ENCODE assay signal across 8 mouse cellular contexts in genomic region chr7:38108260-38108632, GRCm38 (mm10). TPM values are rescaled to one million over a fixed set of nuclear protein-coding genes. Genes with fewer than 3 reads are reported as not detected.
A peak's percentile ranks its signal among the peaks of the same experiment; 100 is the strongest.
DNase-seq lines count a peak whose midpoint lies in the region; ATAC-seq and TF ChIP-seq lines count a peak whose summit lies in the region.

No protein-coding gene starts in this region.

- peak overlapping the region; percentile 93 for H3K4me3 ChIP-seq in heart, embryonic 10.5 days
- peak overlapping the region; percentile 80 to 83 for H3K4me3 ChIP-seq in ES-E14 (ENCODE audit: insufficient read depth in 1 of 2, low read depth in 1 of 2, low read length in 2 of 2, poor library complexity in 1 of 2, severe bottlenecking in 1 of 2)
- H3K4me3 ChIP-seq in hindbrain, embryonic 10.5 days, result peak overlapping the region; percentile 90
- H3K4me3 ChIP-seq in limb, embryonic 15.5 days, result peak overlapping the region; percentile 85
- peak overlapping the region; percentile 76 for H3K4me3 ChIP-seq in neural tube, embryonic 13.5 days

- peak overlapping the region; percentile 85 for H3K9ac ChIP-seq in ES-E14 (ENCODE audit: insufficient read depth, low read depth, low read length, poor library complexity, severe bottlenecking)
- 0 out of 2 replicates have a peak overlapping the region, but pooled peaks have one; percentile 56 for H3K9ac ChIP-seq in limb, embryonic 15.5 days
- H3K9ac ChIP-seq in neural tube, embryonic 13.5 days, result peak overlapping the region; percentile 81; the same call in 1 of the 2 replicates

- peaks cover 17% of the 10 kb centered on the region for H3K36me3 ChIP-seq in heart, embryonic 10.5 days
- peaks cover 21% of the 10 kb centered on the region for H3K36me3 ChIP-seq in ES-E14 (ENCODE audit: control insufficient read depth, insufficient read depth, low read length, poor library complexity, severe bottlenecking)
- H3K36me3 ChIP-seq in hindbrain, embryonic 10.5 days, result peaks cover 15% of the 10 kb centered on the region
- H3K36me3 ChIP-seq in limb, embryonic 15.5 days, result no peaks in the 10 kb centered on the region
- H3K36me3 ChIP-seq in neural tube, embryonic 13.5 days, result no peaks in the 10 kb centered on the region

- no peaks in the 10 kb centered on the region for H3K27me3 ChIP-seq in heart, embryonic 10.5 days (ENCODE audit: insufficient read depth, poor library complexity, severe bottlenecking)
- H3K27me3 ChIP-seq in hindbrain, embryonic 10.5 days (ENCODE audit: insufficient read depth, poor library complexity, severe bottlenecking), result peaks cover 10% of the 10 kb centered on the region
- no peaks in the 10 kb centered on the region for H3K27me3 ChIP-seq in limb, embryonic 15.5 days
- peaks cover 4% of the 10 kb centered on the region; the same call in 1 of the 2 replicates for H3K27me3 ChIP-seq in neural tube, embryonic 13.5 days

- no peaks in the 10 kb centered on the region for H3K9me3 ChIP-seq in heart, embryonic 10.5 days
- H3K9me3 ChIP-seq in ES-E14 (ENCODE audit: control insufficient read depth, insufficient read depth, low read depth, low read length), result no peaks in the 10 kb centered on the region
- no peaks in the 10 kb centered on the region for H3K9me3 ChIP-seq in hindbrain, embryonic 10.5 days
- H3K9me3 ChIP-seq in limb, embryonic 15.5 days, result no peaks in the 10 kb centered on the region
- no peaks in the 10 kb centered on the region for H3K9me3 ChIP-seq in neural tube, embryonic 13.5 days

- H3K4me2 ChIP-seq in limb, embryonic 15.5 days, result peak overlapping the region; percentile 95
- peak overlapping the region; percentile 88 for H3K4me2 ChIP-seq in neural tube, embryonic 13.5 days

- 25% methylated on average over 10 of the region's 10 CpGs for WGBS in heart, embryonic 10.5 days
- 22% methylated on average over 10 of the region's 10 CpGs for WGBS in hindbrain, embryonic 10.5 days
- WGBS in limb, embryonic 15.5 days, result 19% methylated on average over 10 of the region's 10 CpGs
- WGBS in neural tube, embryonic 13.5 days, result 39% methylated on average over 10 of the region's 10 CpGs

- no peak for DNase-seq in heart, embryonic 10.5 days (ENCODE audit: low spot score)
- DNase-seq in heart, postnatal 25 days (ENCODE audit: low spot score), result no peak
- DNase-seq in ES-E14 (ENCODE audit: low read depth, low spot score), result no peak
- peak; percentile 34 for DNase-seq in hindbrain, embryonic 10.5 days (ENCODE audit: low spot score)
- DNase-seq in layer of hippocampus, postnatal 36 days, result no peak
- DNase-seq in adrenal gland, adult (ENCODE audit: inconsistent age in 2 of 2, low spot score in 1 of 2), result no peak

- intact Hi-C loops in heart, postnatal 25 days (cut with DNase I), result no loop called here

- ATAC-seq in limb, embryonic 15.5 days (ENCODE audit: insufficient number of reproducible peaks, low FRiP score, low TSS enrichment, low read depth), result no peak
- peak; percentile 9; the same call in 1 of the 2 replicates for ATAC-seq in neural tube, embryonic 13.5 days (ENCODE audit: low read depth)

- peak overlapping the region; percentile 92 for H3K27ac ChIP-seq in heart, embryonic 10.5 days
- H3K27ac ChIP-seq in ES-E14 (ENCODE audit: insufficient read depth, low read depth, low read length, poor library complexity, severe bottlenecking), result peak overlapping the region; percentile 86
- peak overlapping the region; percentile 94 for H3K27ac ChIP-seq in hindbrain, embryonic 10.5 days
- peak overlapping the region; percentile 75; the same call in 1 of the 2 replicates for H3K27ac ChIP-seq in limb, embryonic 15.5 days
- H3K27ac ChIP-seq in neural tube, embryonic 13.5 days (replicated peaks), result no peak overlapping the region

- in situ Hi-C loops in ES-E14 (cut with MboI; ENCODE audit: low sequenced_read_pairs in 2 of 2, unreplicated experiment in 2 of 2), result no loop called here

- peaks cover 36% of the 10 kb centered on the region for H3K4me1 ChIP-seq in heart, embryonic 10.5 days
- peaks cover 8 to 28% of the 10 kb centered on the region in 2 experiments for H3K4me1 ChIP-seq in ES-E14 (ENCODE audit: control insufficient read depth in 2 of 2, insufficient read depth in 2 of 2, low read length in 2 of 2, poor library complexity in 1 of 2)
- H3K4me1 ChIP-seq in hindbrain, embryonic 10.5 days (replicated peaks), result peaks cover 59% of the 10 kb centered on the region
- H3K4me1 ChIP-seq in limb, embryonic 15.5 days, result peaks cover 33% of the 10 kb centered on the region
- H3K4me1 ChIP-seq in neural tube, embryonic 13.5 days (replicated peaks), result peaks cover 17% of the 10 kb centered on the region

TF ChIP-seq in ES-E14, 5 proteins besides CTCF, POLR2A, EP300 and RAD21:
- TF ChIP-seq CHD2 (IDR thresholded peaks at IDR 0.05; ENCODE audit: low read depth, low read length) (no peak), ZNF384 (IDR thresholded peaks at IDR 0.05; ENCODE audit: low read depth, low read length) (no peak), MAFK (IDR thresholded peaks at IDR 0.05; ENCODE audit: insufficient read depth, low read depth, low read length) (no peak), HCFC1 (IDR thresholded peaks at IDR 0.05; ENCODE audit: borderline replicate concordance, insufficient read depth, low read length) (no peak), ZC3H11A (IDR thresholded peaks at IDR 0.05; ENCODE audit: borderline replicate concordance, low read depth, low read length) (no peak)

RNA-seq across cellular contexts. Expression of gene Ccne1, which starts 0.9 kb away (rescaled TPM):
- 73.7 and 94.9 TPM in 2 replicates for polyA plus RNA-seq in heart, embryonic 10.5 days (2016; fragmentation: Nextera tagmentation; extraction: Ambion mirVana)
- total RNA-seq in heart, postnatal 25 days (2021), result 1 to 10 TPM; 1.2 to 1.3 TPM
- total RNA-seq in ES-E14 (2012; rRNA removed), result 194 and 278 TPM in 2 replicates
- 66.1 and 92.1 TPM in 2 replicates for polyA plus RNA-seq in hindbrain, embryonic 10.5 days (2016; fragmentation: Nextera tagmentation; extraction: Ambion mirVana)
- 55.6 and 62.3 TPM in 2 replicates for polyA plus RNA-seq in limb, embryonic 15.5 days (2015; fragmentation: Nextera tagmentation; extraction: Ambion mirVana)
- polyA plus RNA-seq in neural tube, embryonic 13.5 days (2015; fragmentation: Nextera tagmentation; extraction: Ambion mirVana), result 18.1 and 18.2 TPM in 2 replicates
- total RNA-seq in layer of hippocampus, postnatal 36 days (2021), result 10 to 100 TPM; 14.2 to 14.5 TPM
